Mouse (Mus musculus) right cerebral cortex, adult 2 months (tissue): ENCODE data around the gene Tas2r134.
A peak's percentile ranks its signal among the peaks of the same experiment; 100 is the strongest.

Source experiments
- DNase-seq, 2 experiments: peaks; one replicate each; pipeline ENCODE4 v3.0.0; 2021 to 2022; ENCODE audit warnings: low spot score in 2 of 2

Tas2r134 gene

DNA sequence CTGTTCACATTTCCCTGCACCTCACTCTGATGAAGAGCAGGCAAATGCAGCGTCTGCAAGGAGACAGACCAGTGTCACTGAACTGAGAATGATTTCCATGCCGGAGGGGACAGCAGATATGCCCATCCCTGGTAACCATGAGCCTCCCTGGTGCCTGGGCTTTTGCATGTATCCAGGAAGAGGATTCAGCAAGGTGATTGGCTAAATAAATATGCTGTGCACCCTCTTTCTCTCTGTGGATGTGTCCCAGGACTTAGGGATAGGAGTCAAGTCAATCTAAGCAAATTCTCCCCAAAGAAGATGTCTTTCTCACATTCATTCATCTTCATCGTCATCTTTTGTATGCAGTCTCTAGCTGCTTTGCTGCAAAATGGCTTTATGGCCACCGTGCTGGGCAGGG, at the start of gene Tas2r134:
TSS of gene Tas2r134 (plus strand) at position 301 of the 400 bp plus-strand sequence.
- no peak for DNase-seq

DNA sequence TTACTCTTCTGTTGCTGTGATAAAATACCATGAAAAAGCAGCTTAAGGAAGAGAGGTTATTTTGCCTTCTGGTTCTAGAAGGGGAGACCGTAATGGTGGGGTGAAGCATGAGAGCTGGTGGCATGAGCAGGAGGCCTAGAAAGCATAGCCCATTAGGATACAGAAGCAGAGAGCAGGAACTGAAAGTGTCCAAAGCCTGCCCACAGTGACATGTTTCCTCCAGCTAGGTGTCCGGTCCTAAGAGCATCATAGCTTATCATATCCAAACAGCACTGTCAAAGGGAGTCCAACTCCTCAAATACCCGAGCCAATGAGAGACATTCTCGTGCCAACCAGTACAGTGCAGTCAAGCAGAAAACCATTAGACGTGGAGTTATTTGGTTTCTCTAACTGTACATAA, 47.5 kb upstream of the Tas2r134 start:
- no peak for DNase-seq

DNA sequence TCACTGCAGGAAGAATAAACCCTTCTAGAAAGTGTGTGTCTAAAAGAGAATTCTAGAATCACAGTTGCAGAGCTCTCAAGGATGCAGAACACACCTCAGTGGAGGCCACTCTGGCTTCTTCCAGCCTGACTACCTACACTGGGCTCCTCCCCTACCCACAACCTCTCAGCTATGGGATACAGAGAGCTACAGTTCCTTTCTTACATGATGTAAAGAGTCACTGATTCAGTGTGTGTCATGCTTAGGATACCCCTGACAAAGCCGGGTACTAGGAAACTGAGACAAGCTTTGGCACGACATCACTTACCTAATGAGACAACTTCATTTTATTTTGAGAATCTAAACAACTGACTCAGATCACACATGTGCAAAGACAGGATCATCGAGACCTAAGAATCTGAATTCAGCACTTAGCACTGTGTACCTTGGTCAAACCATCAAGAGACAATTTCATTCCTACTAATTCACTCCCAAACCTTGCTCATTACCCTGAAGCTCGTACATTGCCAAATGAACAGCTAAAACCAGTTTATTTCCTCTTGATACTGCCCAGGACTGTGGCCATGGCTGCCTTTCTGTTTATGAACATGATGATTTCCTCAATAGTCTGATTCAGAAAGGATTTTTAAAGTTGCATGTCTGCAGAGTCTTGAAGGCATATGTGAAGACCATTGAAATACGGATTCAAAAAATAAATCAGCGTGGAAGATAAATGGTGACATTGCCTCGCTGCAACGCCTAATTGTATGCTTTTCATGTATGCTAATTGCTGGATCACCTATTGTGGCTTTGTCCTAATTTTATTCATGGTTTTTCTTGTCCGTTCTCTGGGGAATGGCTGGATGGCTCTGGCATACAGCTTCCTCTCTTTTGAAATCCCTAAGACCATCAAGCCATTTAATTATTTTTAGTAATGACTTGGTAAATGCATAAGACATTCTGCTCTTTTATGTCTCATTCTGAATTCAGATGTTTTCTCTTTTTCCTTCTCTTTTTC, 43.0 kb upstream of the Tas2r134 start:
- no peak for DNase-seq

DNA sequence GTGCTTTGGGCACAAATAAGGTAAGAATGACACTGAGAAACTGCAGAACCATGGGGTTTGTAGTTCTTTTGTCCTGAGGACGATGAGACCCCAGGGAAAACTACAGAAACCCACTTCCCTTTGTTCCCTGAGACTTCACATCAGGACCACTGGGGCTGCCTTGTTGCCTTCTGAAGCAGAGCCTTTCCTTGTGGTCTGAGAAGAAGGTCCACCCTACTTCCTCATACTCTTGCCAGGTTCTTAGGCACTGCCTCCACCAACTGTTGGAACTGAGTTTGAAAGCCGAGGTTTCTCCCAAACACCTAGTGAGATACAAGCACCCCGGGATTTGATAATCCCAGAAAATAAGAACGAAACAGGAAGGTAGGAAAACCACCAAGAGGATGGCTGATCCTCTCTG, 39.0 kb upstream of the Tas2r134 start:
- no peak for DNase-seq

DNA sequence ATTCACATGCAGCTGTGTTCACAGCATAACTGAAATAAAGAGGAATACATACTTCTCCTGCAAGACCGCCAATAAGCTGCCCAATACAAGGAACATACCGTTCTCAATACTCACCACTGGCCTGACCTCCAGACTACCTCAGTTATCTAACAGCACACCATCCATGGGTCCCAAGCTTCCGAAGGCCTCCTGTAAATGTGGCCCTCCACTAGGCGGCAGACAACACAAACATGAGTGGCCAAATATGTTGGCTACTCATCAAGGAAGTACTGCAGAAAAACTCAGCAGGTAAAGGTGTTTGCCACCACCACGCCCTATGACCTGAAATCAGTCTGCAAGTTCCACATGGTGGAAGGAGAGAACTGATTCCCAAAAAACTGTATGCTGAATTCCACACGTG, 38.4 kb upstream of the Tas2r134 start:
- no peak for DNase-seq

DNA sequence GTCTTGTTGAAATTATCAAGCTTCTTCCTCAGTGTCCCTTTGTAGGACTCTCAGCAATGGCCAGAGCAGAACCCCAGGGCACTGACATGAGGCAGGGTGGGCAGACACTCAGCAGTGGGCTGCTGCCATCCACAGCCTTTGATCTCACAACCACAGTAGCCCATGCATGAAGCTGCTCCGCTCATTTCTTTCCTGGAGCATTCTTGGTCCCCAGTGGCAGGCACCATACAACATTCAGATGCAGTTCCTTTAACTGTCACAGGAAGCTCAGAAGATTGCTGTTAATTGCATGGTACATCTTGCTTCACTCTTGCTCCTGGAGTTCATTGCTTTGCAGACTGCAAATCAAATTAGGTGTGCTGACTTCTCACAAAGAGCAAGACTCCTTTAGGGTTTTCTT, 37.7 kb upstream of the Tas2r134 start:
- no peak for DNase-seq

DNA sequence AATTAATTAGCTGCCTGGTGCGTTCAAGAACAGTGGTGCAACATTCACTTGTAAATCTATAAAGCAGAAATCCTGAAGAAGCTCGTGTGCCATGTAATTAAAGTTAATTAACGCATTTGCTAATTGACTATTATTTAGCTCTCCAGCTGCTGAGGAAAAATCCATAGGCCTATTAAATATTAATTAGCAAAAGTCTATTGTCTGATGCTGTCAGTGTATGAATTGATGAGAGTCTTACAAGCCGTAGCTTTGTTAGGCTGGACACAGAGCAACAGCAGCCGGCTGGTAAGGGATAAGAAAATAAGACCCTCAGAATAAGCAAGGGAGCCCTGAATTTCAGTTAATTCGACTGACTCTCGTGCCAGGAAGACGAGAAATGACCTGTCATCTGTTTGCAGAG, 37.0 kb upstream of the Tas2r134 start:
- no peak for DNase-seq

DNA sequence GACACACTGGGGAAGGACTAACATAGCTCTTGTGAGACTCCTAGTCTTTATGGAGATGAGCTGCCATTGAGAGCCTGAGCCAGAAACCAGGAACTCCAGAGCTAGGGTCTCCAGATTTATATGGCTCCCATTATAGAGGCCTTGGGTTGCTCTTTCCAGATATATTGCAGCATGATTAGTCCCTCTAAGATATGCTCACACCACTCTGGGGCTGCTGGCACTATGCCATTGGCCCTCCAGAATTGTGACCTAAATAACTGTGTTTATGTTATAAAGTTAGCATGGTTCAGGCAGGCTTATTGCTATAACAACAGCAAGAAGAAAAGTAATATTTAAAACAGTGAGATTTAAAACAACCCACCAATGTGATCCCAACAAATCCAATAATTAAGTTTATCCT, 35.2 kb upstream of the Tas2r134 start:
- no peak for DNase-seq

DNA sequence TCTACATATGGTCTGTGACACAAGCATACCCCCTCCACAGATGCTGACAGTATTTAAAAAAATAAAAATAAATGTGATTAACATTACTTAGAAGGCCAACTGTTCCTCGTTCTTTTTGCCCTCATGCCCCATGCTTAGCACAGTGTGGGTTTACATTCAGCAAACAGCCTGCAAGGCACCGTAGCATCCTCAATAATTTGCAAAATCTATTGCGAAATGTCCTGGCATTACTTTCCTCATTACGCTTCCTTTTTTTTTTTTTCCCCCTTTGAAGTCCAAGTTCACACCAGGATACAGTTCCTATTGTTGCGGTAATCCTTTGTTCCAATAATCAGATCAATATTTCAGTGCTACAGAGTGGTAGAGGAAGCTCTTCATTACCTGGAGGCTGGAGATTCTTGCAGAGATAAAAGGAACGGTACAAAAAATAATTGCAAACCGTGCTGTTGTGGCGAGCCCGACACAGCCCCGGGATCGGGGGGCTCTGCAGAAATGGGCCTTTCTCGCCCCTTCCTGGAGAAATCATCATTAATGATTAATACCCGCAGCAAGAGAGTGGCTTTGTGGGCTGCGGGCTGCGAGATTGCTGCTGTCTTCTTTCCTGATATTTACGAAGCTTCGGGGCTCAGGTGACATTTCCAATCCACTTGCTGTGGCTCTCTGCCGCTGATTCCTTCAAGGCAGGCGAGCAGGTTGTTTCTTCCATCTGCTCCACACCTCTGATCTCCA, 27.7 kb upstream of the Tas2r134 start:
- peak in 1 of 2 experiments; percentile 5 for DNase-seq

DNA sequence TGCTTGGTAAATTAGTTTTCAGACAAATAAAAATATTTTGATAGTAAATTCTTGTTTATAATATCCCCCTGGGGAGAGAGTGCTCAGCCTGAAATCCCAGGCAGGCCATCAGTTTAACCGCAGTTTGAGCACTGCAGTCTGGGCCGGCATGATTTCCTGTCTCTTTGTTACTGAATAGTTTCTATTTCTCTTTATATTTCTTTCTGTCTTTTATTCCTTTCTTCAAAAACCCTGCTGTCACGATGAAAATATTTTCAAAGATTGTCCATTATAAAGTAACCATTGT, 27.2 kb upstream of the Tas2r134 start:
- DNase-seq = no peak

DNA sequence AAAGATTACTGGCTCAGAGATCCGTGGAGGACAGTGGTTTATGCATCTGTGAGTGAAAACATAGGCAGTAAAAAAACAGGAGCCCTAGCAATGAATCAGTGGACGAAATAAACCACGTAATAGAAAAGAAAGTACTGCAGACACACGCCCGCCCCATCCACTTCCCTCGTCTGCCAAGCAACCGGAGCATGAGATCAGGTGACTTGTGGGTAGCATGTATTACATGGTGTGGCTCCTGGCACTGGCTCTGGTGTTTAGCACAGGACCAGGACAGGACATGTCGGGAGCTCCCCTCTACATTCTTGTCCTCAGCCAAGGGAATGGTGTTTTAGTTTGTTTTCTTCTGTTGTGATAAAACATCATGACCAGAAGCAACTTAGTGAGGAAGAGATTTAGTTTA, 26.4 kb upstream of the Tas2r134 start:
- DNase-seq = no peak

DNA sequence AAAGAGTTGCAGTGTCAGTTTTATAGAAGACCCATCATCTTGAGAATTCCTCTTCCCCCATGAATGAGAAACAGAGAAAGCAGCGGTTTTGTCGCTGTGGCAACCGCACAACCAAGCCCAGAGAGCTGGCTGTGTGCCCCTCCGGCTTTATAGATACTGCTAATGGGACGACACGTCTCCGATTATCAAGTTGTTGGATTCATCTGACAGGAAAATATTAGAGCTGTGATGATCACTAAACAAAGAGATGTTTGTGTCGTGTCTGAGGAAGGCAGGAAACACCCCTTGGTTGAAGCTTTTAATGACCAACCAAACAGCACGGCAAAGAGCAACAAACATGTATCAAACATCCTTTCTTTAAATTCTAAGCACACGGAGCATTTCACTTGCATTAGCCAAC, 17.0 kb upstream of the Tas2r134 start:
- peak; percentile 13 to 25 for DNase-seq

DNA sequence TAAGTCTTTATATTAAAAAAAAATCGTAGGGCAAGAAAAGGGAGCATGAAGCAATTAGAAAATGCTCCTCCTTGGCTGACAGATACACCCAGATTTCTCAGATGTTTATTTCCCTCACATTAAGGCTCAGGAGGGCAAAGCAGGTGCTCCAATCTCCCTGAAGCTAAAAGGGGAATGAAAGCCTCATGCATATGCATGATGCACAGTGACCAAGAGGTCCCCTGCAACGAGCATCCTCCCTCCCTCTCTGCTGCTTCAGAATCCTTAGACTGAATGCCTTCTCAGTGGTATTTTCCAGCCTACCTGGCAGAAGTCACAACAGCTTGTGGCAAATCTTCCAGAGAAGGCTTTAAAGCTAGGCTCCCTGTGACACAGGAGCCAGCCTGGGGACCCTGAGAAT, 16.4 kb upstream of the Tas2r134 start:
- no peak for DNase-seq

DNA sequence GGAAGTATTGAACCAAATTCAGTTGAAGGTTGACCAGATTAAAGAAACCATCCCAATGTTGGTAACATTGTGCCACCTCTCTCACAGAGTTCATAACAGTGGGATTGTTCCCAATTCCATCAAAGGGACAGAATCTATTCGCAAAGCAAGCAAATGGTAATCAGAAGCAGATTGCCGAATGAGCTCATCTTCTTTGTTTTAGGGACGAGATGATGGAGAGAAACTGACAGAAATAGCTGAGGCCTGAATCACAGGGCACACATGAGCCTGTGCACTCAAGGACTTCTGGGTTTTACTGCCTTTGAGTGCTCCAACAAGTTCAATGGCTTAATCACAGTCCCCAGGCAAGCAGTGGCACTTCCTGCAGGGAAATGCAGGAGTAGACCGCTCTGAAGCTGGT, 13.6 kb upstream of the Tas2r134 start:
- no peak for DNase-seq

DNA sequence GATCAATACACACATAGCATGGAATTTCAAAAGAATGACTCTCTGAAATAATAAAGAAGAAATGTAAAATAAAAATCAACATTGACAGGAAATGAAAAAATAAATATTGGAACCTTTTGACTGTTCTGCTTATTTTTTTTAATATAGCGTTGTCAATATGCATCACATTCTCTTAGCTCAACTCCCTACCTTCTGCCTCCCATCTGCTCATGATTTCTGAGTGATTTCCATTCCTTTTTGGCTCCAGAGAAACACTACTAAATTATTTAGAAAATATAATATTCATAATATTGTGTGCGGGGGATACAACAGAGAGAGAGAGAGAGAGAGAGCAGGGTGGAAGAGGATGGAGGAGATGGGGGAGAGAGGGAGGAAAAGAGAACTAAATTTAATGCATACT, 5.4 kb upstream of the Tas2r134 start:
- DNase-seq = no peak

DNA sequence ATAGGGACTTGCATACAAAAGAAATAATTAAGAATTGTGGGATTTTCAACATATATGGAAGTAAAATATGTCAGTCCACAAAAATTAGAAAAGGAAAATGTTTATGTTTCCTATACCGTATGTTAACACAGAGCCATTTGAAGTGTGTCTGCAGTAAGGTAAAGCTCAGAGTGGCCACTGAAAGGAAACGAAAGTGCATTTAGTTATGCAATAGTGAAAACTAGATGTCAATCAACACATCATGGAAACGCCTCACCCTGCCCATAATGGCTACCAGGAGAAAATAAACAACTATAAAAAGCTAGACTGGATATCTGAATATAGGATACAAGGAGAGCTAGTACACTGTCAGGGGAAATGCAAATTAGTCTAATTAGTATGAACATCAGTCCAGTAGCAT, 1.3 kb upstream of the Tas2r134 start:
- no peak for DNase-seq

DNA sequence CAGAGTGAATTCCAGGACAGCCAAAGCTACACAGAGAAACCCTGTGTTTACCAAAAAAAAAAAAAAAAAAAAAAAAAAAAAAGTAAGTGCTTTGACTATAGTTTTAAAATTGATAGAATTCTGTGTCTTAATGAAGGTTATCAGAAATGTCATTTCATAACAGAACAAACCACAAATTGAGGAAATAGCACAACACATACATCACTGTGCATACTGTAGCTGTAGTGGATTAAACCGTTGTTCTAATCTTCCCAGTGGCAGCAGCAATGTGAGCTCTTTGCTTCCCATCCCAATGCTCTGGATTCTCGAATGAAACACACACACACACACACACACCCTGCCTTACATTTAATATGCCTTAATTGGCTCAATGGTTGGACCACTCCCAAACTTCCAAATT, 4.1 kb downstream of the Tas2r134 start:
- DNase-seq = no peak

DNA sequence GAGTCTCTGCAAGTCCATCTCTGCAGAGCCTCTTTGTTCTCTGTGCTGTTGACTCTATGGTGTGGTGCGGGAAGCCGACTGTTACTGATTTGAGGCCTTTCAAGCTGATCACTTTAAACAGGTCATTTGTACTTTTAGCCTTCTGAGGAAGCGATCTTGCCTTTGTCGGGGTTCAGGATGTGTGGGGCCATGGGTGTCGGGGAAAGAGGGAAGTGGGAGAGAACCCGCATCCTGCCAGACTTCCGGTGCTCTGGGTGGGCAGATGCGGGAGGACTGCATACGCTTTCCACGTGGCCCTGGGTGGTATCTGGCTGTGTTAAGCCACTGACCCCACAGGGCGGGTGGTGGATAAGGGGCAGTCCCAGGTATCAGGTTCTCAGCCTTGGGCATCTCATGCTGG, 10.4 kb downstream of the Tas2r134 start:
- DNase-seq = no peak

DNA sequence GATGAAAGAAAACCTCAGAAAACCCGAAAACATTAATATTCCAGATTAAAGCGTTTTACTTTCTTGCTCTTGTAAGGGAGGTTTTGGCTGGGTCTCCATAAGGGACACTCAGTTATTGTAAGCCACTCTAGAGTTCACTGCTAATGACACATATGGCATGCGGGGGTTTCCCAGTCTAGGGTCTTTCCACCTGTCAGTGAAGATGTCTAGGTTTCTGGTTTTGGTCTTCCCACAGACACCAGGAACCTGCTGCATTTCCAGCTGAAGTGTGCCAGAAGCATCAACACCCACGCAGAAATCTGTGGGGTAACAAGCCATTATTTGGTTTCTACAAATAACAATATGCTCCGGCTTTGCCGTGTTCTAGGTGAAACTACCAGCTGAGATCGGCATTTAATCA, 14.3 kb downstream of the Tas2r134 start:
- no peak for DNase-seq

DNA sequence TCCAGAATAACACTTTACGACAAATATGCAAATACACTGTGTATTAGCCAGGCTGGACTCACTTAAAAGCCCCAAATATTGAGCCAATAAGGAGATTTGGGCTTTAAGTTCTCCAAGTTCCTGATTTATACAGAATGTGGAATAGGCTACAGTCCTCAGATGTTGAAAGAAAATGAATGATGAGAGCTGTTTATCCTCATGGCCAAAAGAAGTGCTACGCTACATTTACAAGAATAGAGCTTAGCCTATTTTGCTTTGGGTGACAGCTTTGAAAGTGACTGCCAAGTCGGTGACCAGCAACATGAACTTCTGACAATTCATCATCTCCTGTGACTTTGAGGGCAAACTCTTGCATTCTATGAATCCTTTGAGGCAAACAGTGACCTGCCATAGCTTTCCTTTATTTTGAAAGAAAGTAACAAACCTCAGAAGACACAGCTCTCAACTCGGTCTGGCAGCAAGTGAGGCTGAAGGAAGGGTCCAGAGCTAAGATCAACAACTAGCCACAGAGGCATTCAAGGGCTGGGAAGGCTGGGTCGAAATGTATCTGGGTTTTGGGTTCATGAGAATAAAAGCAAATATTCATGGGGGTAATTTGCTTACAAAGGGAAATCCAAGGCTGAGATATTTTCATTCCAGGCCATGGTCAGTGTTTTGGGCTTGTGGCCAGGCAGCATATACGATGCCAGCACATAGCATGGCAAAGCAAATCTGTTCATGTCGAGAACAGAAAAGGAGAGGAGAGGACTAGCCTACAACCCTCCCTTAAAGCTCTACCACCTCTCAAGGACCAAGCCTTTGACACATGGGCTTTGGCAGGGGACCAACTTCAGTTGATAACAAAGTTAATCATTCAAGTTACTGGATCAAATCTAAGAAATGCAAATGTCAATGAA, 16.2 kb downstream of the Tas2r134 start:
- DNase-seq = no peak

DNA sequence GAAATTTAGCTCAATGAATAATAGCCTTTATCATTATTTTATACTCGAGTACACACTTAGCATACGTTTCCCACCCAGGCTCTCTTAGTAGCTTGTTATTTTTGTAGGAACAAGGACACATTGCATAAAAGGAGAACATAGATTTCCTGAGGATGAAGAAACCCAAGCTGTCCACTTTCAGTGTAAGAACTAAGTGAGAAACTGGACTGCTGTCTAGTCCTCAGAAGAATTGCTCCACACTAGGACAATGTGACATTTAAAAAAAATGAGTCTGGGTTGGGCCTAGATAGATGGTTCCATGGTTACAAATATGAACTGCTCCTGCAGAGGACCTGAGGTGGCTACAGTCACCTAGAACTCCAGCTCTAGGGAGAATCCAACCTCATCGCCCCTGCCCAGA, 20.7 kb downstream of the Tas2r134 start:
- no peak for DNase-seq

DNA sequence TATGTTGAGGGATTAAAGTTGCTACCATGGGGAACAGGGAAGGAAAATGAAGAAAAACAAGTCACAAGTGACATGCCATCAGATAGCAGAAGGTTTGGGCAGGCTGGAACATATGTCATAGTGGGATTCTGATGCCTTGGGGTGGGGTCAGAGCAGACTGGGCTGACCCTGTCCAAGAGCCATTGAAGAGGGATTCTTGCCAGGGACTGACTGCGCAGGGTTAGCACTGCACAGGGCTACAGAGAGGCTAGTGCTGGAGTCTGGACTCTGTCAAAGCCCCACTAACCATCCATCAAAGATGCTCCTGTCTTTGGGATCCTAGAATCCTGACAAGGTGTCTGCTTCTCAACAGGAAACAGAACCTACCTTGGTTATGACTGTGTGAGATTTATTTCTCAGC, 22.6 kb downstream of the Tas2r134 start:
- no peak for DNase-seq
